Mouse (Mus musculus): ENCODE measurements around the gene Cenpm.

Gene Cenpm

DNA sequence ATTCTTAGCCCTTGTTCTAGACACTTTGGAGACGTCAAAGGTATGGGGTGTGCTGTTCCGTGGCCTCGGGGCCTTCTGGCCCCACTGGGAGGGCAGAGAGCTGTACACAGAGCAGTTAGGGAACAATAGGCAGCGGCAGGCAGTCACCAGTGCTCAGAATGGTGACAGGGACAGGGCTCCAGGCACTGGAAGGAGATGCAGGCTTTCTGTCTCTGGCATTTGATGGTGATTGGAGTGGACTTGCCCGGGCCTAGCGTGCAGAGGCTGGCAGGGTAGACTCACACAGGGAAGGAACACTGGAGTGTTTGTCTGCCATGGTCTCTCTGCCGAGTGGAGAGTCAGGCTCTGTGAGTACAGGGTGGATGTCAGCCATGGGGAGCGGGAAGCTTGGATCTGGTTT, 51.9 kb downstream of the Cenpm start:
- DNase-seq (ENCODE audit: low spot score in 2 of 2) = no peak

GRCm38 (mm10) chr15:82188481-82189240, 55.9 kb downstream of the Cenpm start:
- DNase-seq (ENCODE audit: low spot score in 2 of 2) = peak in 1 of 2 experiments; percentile 56

GRCm38 (mm10) chr15:82187924-82188323, 56.6 kb downstream of the Cenpm start:
- DNase-seq (ENCODE audit: low spot score in 2 of 2) = no peak

GRCm38 (mm10) chr15:82187401-82187800, 57.1 kb downstream of the Cenpm start:
- DNase-seq (ENCODE audit: low spot score in 2 of 2) = no peak

DNA sequence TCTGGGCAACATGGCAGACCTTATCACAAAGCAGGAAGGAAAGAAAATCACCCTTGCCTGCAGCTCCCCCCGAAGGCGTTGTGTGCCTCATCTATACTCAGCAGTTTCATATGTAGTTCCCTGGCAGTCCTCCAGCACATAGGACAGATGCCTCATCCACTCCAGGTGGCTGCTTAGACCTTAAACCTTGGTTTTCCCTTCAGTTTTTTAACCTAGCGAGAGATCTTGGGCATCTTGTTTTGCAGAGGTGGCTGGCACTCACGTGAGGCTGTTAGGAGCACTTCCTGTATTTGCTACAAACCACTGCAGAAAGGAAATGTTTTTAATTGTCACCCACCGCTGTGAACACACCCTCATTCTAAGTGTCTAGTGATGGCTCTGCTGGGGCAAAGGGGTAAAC, 57.6 kb downstream of the Cenpm start:
- DNase-seq (ENCODE audit: low spot score in 2 of 2) = no peak

DNA sequence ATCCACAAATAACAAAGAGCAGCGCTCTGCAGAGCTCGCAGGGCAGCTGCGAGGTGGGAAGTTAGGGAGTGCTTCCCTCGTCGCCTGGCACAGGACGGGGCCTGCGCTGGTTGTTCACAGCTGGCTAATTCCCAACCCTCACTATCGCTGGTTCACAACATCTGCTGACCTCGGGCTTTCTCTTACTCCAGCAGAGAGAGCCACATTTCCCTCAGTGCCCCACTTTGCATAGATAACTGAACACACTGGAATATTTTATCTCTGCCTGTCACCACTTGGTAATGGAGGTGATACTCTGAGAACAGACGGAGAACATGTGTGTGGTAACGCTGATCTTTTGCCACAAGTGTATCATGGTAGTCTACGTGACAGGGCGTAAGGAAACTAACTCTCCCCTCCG, 58.4 kb downstream of the Cenpm start:
- DNase-seq (ENCODE audit: low spot score in 2 of 2) = no peak

DNA sequence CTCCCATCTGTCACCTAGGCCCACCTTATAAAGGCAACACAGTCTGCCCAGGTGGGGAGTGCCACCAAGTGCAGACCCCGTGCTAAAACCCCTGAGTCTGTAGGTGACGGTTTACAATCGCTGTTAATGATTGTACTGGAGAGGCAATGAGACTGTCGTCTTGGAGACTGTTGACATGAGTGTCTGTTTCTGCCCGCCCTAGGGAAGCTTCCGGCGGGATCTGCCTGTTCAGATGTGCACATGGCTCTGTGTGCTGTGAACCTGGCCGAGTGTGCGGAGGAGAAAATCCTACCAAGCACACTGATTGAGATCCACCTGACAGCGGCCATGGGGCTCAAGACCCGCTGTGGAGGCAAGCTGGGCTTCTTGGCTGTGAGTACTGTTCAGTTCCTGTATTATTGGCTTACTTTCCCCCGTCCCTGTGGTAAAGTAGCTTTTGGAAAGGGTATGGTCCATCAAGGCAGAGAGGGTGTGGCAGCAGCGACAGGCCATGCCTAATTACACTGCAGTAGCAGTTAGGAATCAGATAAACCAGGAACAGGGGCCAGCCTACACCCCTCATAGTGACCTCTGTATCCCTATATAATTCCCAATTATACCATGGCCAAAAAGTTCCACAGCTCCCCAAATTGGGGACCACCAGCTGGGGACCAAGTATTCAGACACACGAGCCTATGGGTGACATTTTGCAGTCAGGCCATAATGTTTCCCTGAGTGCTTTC, 59.3 kb downstream of the Cenpm start:
- DNase-seq (ENCODE audit: low spot score in 2 of 2) = no peak

GRCm38 (mm10) chr15:82184656-82185055, 59.9 kb downstream of the Cenpm start:
- no peak for DNase-seq (ENCODE audit: low spot score in 2 of 2)

GRCm38 (mm10) chr15:82184183-82184582, 60.4 kb downstream of the Cenpm start:
- DNase-seq (ENCODE audit: low spot score in 2 of 2) = no peak

All from cerebellum, postnatal 4 days (tissue).